25 mouse cellular contexts compared by ENCODE assay signal in the genomic region with DNA sequence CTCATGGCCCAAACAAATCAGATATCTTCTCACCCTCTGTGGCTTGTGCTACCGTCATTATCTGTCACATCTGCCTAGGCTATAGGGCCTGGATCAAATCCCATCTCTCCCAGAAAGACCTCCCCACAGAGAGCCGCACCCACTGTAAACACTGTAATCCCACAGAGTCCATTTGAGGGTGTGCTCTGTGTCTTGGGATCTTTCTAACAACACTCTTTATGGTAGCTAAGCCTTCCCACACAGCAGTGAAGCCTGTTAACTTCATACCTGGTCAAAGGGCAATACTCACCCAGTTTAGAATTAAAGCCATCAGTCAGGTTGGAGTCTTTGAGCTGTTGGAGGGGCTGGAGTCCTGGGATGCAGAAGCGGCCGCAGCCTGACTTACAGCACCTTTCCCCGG. TPM values are rescaled to one million over a fixed set of nuclear protein-coding genes. Genes with fewer than 3 reads are reported as not detected.
"Had no signal": no experiment of that assay in that cellular context is flagged by ENCODE, and none has a peak within 500 bp of the region (broad histone marks: within the 10 kb centered on the region; RNA-seq: fewer than 3 reads in every experiment).

No protein-coding gene starts in this region.

- H3K27ac ChIP-seq: limb, embryonic 12.5 days; limb, embryonic 15.5 days; liver, embryonic 14.5 days; midbrain, embryonic 10.5 days; midbrain, embryonic 13.5 days; neural tube, embryonic 13.5 days had no signal

- H3K36me3 ChIP-seq: limb, embryonic 12.5 days; limb, embryonic 15.5 days; midbrain, embryonic 10.5 days; midbrain, embryonic 13.5 days; neural tube, embryonic 13.5 days had no signal

- ATAC-seq: liver, postnatal 0 days; lung, postnatal 0 days; midbrain, embryonic 13.5 days; midbrain, embryonic 16.5 days had no signal

- H3K9me3 ChIP-seq: limb, embryonic 12.5 days; limb, embryonic 15.5 days; megakaryocyte, embryonic 14.5 days; midbrain, embryonic 10.5 days; midbrain, embryonic 13.5 days; neural tube, embryonic 13.5 days had no signal

- H3K9ac ChIP-seq: limb, embryonic 12.5 days; limb, embryonic 15.5 days; liver, embryonic 14.5 days; liver, postnatal 0 days; lung, embryonic 14.5 days; midbrain, embryonic 13.5 days; neural tube, embryonic 13.5 days had no signal

- DNase-seq: kidney, adult 18-20 months; left cerebral cortex, postnatal 4 days; liver, postnatal 0 days; lung, embryonic 14.5 days; lung, postnatal 36 days; thymus, postnatal 25 days had no signal

- H3K4me2 ChIP-seq: limb, embryonic 12.5 days; limb, embryonic 15.5 days; liver, embryonic 11.5 days; lung, embryonic 14.5 days; midbrain, embryonic 13.5 days; neural tube, embryonic 13.5 days had no signal

- H3K4me3 ChIP-seq: limb, embryonic 12.5 days; limb, embryonic 15.5 days; megakaryocyte, embryonic 14.5 days; midbrain, embryonic 10.5 days; midbrain, embryonic 13.5 days; myocyte; neural tube, embryonic 13.5 days had no signal

- H3K4me1 ChIP-seq: limb, embryonic 12.5 days; limb, embryonic 15.5 days; megakaryocyte, embryonic 14.5 days; midbrain, embryonic 10.5 days; midbrain, embryonic 13.5 days; neural tube, embryonic 13.5 days had no signal

- H3K27me3 ChIP-seq: limb, embryonic 12.5 days; limb, embryonic 15.5 days; midbrain, embryonic 13.5 days; neural tube, embryonic 13.5 days had no signal

RNA-seq across cellular contexts. Expression of gene Wfdc3, which starts 14.0 kb away (rescaled TPM):
- total RNA-seq: monocyte, adult 5-6 weeks had no signal

RNA-seq across cellular contexts. Expression of gene Spint5, which starts 16.6 kb away (rescaled TPM):
- total RNA-seq: layer of hippocampus, adult 8-10 months; layer of hippocampus, postnatal 14 days; left cerebral cortex, adult 8-10 months; left cerebral cortex, postnatal 14 days; left cerebral cortex, postnatal 4 days; monocyte, adult 5-6 weeks had no signal
- polyA plus RNA-seq: kidney, embryonic 16.5 days; limb, embryonic 12.5 days; limb, embryonic 15.5 days; liver, embryonic 11.5 days; liver, embryonic 14.5 days; liver, postnatal 0 days; lung, embryonic 14.5 days; lung, postnatal 0 days; midbrain, embryonic 10.5 days; midbrain, embryonic 13.5 days; midbrain, embryonic 16.5 days; myocyte; neural tube, embryonic 13.5 days; stomach, embryonic 14.5 days; thymus, postnatal 0 days had no signal

RNA-seq across cellular contexts. Expression of gene Spint4, which starts 33.4 kb away (rescaled TPM):
- total RNA-seq: layer of hippocampus, adult 8-10 months; layer of hippocampus, postnatal 14 days; left cerebral cortex, adult 8-10 months; left cerebral cortex, postnatal 14 days; left cerebral cortex, postnatal 4 days; monocyte, adult 5-6 weeks had no signal
- polyA plus RNA-seq: limb, embryonic 12.5 days; limb, embryonic 15.5 days; liver, embryonic 11.5 days; liver, postnatal 0 days; lung, embryonic 14.5 days; lung, postnatal 0 days; midbrain, embryonic 10.5 days; midbrain, embryonic 13.5 days; midbrain, embryonic 16.5 days; myocyte; neural tube, embryonic 13.5 days; stomach, embryonic 14.5 days; thymus, postnatal 0 days had no signal
